Mouse (Mus musculus): ENCODE data around the gene Myh9.

- no peak for TF ChIP-seq CTCF (IDR thresholded peaks at IDR 0.05; ENCODE audit: low read depth)
- TF ChIP-seq EP300 (IDR thresholded peaks at IDR 0.05; ENCODE audit: low read depth) = no peak
Observed at GRCm38 (mm10) chr15:77818556-77819158, 23.3 kb downstream of the Myh9 start.

Measured in heart, postnatal 0 days (tissue).